In genomic region chr1:105362701-105363100, GRCm38 (mm10) we compare ENCODE assay signal across 12 mouse cellular contexts. TPM values are rescaled to one million over a fixed set of nuclear protein-coding genes. Genes with fewer than 3 reads are reported as not detected.
A peak's percentile ranks its signal among the peaks of the same experiment; 100 is the strongest.
DNase-seq lines count a peak whose midpoint lies in the region; ATAC-seq and TF ChIP-seq lines count a peak whose summit lies in the region.
"Had no signal": no experiment of that assay in that cellular context is flagged by ENCODE, and none has a peak within 500 bp of the region (broad histone marks: within the 10 kb centered on the region; RNA-seq: fewer than 3 reads in every experiment).

No protein-coding gene starts in this region.

- H3K9me3 ChIP-seq in heart, embryonic 10.5 days, result no peaks in the 10 kb centered on the region
- no peaks in the 10 kb centered on the region for H3K9me3 ChIP-seq in stomach, postnatal 0 days (ENCODE audit: control insufficient read depth, low read length)
- no peaks in the 10 kb centered on the region for H3K9me3 ChIP-seq in midbrain, embryonic 10.5 days (replicated peaks)
- H3K9me3 ChIP-seq: limb, embryonic 13.5 days; stomach, embryonic 15.5 days had no signal

- TF ChIP-seq POLR2A in embryonic fibroblast, embryonic 13.5 days (IDR thresholded peaks at IDR 0.05; ENCODE audit: low read depth, low read length), result no peak

- no peak overlapping the region for H3K27ac ChIP-seq in heart, embryonic 10.5 days
- no peak overlapping the region for H3K27ac ChIP-seq in embryonic fibroblast, embryonic 13.5 days (ENCODE audit: insufficient read depth, low read length)
- no peak overlapping the region for H3K27ac ChIP-seq in stomach, postnatal 0 days (replicated peaks)
- H3K27ac ChIP-seq in midbrain, embryonic 10.5 days (replicated peaks), result no peak overlapping the region
- H3K27ac ChIP-seq: limb, embryonic 13.5 days; stomach, embryonic 15.5 days had no signal

- peaks cover 7% of the 10 kb centered on the region; the same call in 1 of the 2 replicates for H3K27me3 ChIP-seq in heart, embryonic 10.5 days (ENCODE audit: insufficient read depth, poor library complexity, severe bottlenecking)
- no peaks in the 10 kb centered on the region for H3K27me3 ChIP-seq in stomach, postnatal 0 days (ENCODE audit: control insufficient read depth, insufficient read depth, low read length)
- peaks cover 13% of the 10 kb centered on the region; the same call in 1 of the 2 replicates for H3K27me3 ChIP-seq in midbrain, embryonic 10.5 days (ENCODE audit: low read depth, poor library complexity, severe bottlenecking)
- H3K27me3 ChIP-seq: stomach, embryonic 15.5 days had no signal

- H3K4me2 ChIP-seq in stomach, postnatal 0 days (replicated peaks; ENCODE audit: low read depth), result no peak overlapping the region
- H3K4me2 ChIP-seq: limb, embryonic 13.5 days; stomach, embryonic 15.5 days had no signal

- no peaks in the 10 kb centered on the region for H3K4me1 ChIP-seq in heart, embryonic 10.5 days
- H3K4me1 ChIP-seq in embryonic fibroblast, embryonic 13.5 days (ENCODE audit: control insufficient read depth, insufficient read depth, low read length), result 0 out of 2 replicates have a peak, but pooled peaks cover under 1% of the 10 kb centered on the region
- no peaks in the 10 kb centered on the region for H3K4me1 ChIP-seq in stomach, postnatal 0 days (replicated peaks; ENCODE audit: control insufficient read depth, insufficient read depth)
- no peaks in the 10 kb centered on the region; the same call in 1 of the 2 replicates for H3K4me1 ChIP-seq in midbrain, embryonic 10.5 days
- H3K4me1 ChIP-seq: stomach, embryonic 15.5 days had no signal

- intact Hi-C loops in heart, postnatal 36 days (cut with DNase I), result loop anchor here (2.0 to 5.0 kb wide), 3 partner anchors 270 to 376 kb away; no protein-coding TSS in a partner anchor
- intact Hi-C loops in left cerebral cortex, postnatal 10 days (cut with DNase I), result no loop called here

- TF ChIP-seq CTCF in embryonic fibroblast, embryonic 13.5 days (IDR thresholded peaks at IDR 0.05; ENCODE audit: borderline replicate concordance, insufficient read depth, low read length), result 0 out of 2 replicates have a peak, but pooled peaks have one; percentile 16
- TF ChIP-seq CTCF in stomach, postnatal 0 days (IDR thresholded peaks at IDR 0.05; ENCODE audit: low read depth), result peak; percentile 73

- H3K9ac ChIP-seq in stomach, postnatal 0 days (ENCODE audit: low read length), result no peak overlapping the region
- H3K9ac ChIP-seq: limb, embryonic 13.5 days; stomach, embryonic 15.5 days had no signal

- H3K36me3 ChIP-seq in heart, embryonic 10.5 days, result no peaks in the 10 kb centered on the region
- H3K36me3 ChIP-seq in stomach, postnatal 0 days (ENCODE audit: control insufficient read depth, insufficient read depth, low read length), result no peaks in the 10 kb centered on the region
- no peaks in the 10 kb centered on the region for H3K36me3 ChIP-seq in midbrain, embryonic 10.5 days
- H3K36me3 ChIP-seq: limb, embryonic 13.5 days; stomach, embryonic 15.5 days had no signal

- H3K4me3 ChIP-seq in heart, embryonic 10.5 days, result no peak overlapping the region
- no peak overlapping the region for H3K4me3 ChIP-seq in embryonic fibroblast, embryonic 13.5 days (ENCODE audit: insufficient read depth, low read length)
- H3K4me3 ChIP-seq in stomach, postnatal 0 days (ENCODE audit: low read depth, low read length), result no peak overlapping the region
- no peak overlapping the region for H3K4me3 ChIP-seq in midbrain, embryonic 10.5 days
- H3K4me3 ChIP-seq: limb, embryonic 13.5 days; stomach, embryonic 15.5 days had no signal

- no peak for TF ChIP-seq EP300 in stomach, postnatal 0 days (optimal IDR thresholded peaks at IDR 0.05)

- peak; percentile 8 to 9 for DNase-seq in heart, postnatal 36 days
- DNase-seq in heart, embryonic 10.5 days (ENCODE audit: low spot score), result no peak
- peak; percentile 2 for DNase-seq in thymus, postnatal 25 days
- DNase-seq in thymus, postnatal 36 days, result no peak
- peak; percentile 36 for DNase-seq in stomach, postnatal 0 days (ENCODE audit: low spot score)
- no peak for DNase-seq in left cerebral cortex, postnatal 10 days (ENCODE audit: extremely low spot score in 1 of 2, low spot score in 2 of 2)
- DNase-seq in midbrain, embryonic 10.5 days (ENCODE audit: low spot score), result no peak
- DNase-seq: gastrocnemius, postnatal 14 days had no signal

- ATAC-seq in stomach, postnatal 0 days (ENCODE audit: low FRiP score, low TSS enrichment), result 0 out of 2 replicates have a peak, but pooled peaks have one; percentile 31
- ATAC-seq: activated CD4-positive, CD25-positive, alpha-beta regulatory T cell, adult 4 months had no signal

RNA-seq across cellular contexts. Expression of gene Rnf152, which starts 6.2 kb away (rescaled TPM):
- 1 to 10 TPM; 1.6 to 1.9 TPM for total RNA-seq in heart, postnatal 36 days (2021)
- polyA plus RNA-seq in heart, embryonic 10.5 days (2016; fragmentation: Nextera tagmentation; extraction: Ambion mirVana), result 0.15 and 0.28 TPM in 2 replicates
- polyA plus RNA-seq in embryonic fibroblast, embryonic 13.5 days (2011; ENCODE audit: insufficient read length, low read depth, missing spikeins), result 0.17 and 0.60 TPM in 2 replicates
- polyA plus RNA-seq in stomach, postnatal 0 days (2015; fragmentation: Nextera tagmentation; extraction: Ambion mirVana), result 2.5 and 2.7 TPM in 2 replicates
- 10 to 100 TPM; 19.6 to 22.1 TPM for total RNA-seq in left cerebral cortex, postnatal 10 days (2021)
- 1.4 and 1.7 TPM in 2 replicates for polyA plus RNA-seq in midbrain, embryonic 10.5 days (2016; fragmentation: Nextera tagmentation; extraction: Ambion mirVana)

Comparison
In these comparisons a context has a peak if more than half of its experiments do, and no peak if none do; other contexts are left out.
1. DNase-seq: peak in heart, postnatal 36 days (2 of 2), thymus, postnatal 25 days (single experiment) and stomach, postnatal 0 days (single experiment); none in heart, embryonic 10.5 days (single experiment), thymus, postnatal 36 days (0 of 2), left cerebral cortex, postnatal 10 days (0 of 2) and midbrain, embryonic 10.5 days (single experiment).